Mouse (Mus musculus) thymus, postnatal 25 days (tissue): Measurements from ENCODE around the gene Ttll7.
A peak's percentile ranks its signal among the peaks of the same experiment; 100 is the strongest.

Experiments used
- DNase-seq: peaks from one replicate; pipeline ENCODE4 v3.0.0; 2022

Gene Ttll7

GRCm38 (mm10) chr3:146914798-146915197 lies 62.6 kb downstream of the Ttll7 start:
- DNase-seq: peak; percentile 72

GRCm38 (mm10) chr3:146917891-146918290 lies 65.7 kb downstream of the Ttll7 start:
- DNase-seq: no peak

- no peak for DNase-seq
Observed at GRCm38 (mm10) chr3:146918323-146918722, 66.2 kb downstream of the Ttll7 start.

GRCm38 (mm10) chr3:146927311-146928015 lies 75.3 kb downstream of the Ttll7 start:
- DNase-seq: no peak

- DNase-seq: no peak
Observed at GRCm38 (mm10) chr3:146928141-146928540, 76.0 kb downstream of the Ttll7 start.

- no peak for DNase-seq
Observed at GRCm38 (mm10) chr3:146929011-146929410, 76.8 kb downstream of the Ttll7 start.

GRCm38 (mm10) chr3:146931190-146931589 lies 79.0 kb downstream of the Ttll7 start:
- DNase-seq: no peak

GRCm38 (mm10) chr3:146932506-146932905 lies 80.3 kb downstream of the Ttll7 start:
- no peak for DNase-seq

GRCm38 (mm10) chr3:146936888-146937287 lies 84.7 kb downstream of the Ttll7 start:
- no peak for DNase-seq

GRCm38 (mm10) chr3:146939391-146940250 lies 87.5 kb downstream of the Ttll7 start:
- no peak for DNase-seq

GRCm38 (mm10) chr3:146943101-146943500 lies 90.9 kb downstream of the Ttll7 start:
- no peak for DNase-seq

GRCm38 (mm10) chr3:146945342-146945741 lies 93.2 kb downstream of the Ttll7 start:
- DNase-seq: no peak

GRCm38 (mm10) chr3:146945887-146946286 lies 93.7 kb downstream of the Ttll7 start:
- DNase-seq: peak; percentile 57

GRCm38 (mm10) chr3:146946641-146947040 lies 94.5 kb downstream of the Ttll7 start:
- DNase-seq: no peak

- no peak for DNase-seq
Observed at GRCm38 (mm10) chr3:146956792-146957191, 104.6 kb downstream of the Ttll7 start.

- no peak for DNase-seq
Observed at GRCm38 (mm10) chr3:146962838-146963237, 110.7 kb downstream of the Ttll7 start.

GRCm38 (mm10) chr3:146964384-146964783 lies 112.2 kb downstream of the Ttll7 start:
- DNase-seq: no peak

GRCm38 (mm10) chr3:146967242-146967641 lies 115.1 kb downstream of the Ttll7 start:
- no peak for DNase-seq

GRCm38 (mm10) chr3:146967834-146968233 lies 115.7 kb downstream of the Ttll7 start:
- no peak for DNase-seq

- DNase-seq: no peak
Observed at GRCm38 (mm10) chr3:146978272-146978671, 126.1 kb downstream of the Ttll7 start.

- no peak for DNase-seq
Observed at GRCm38 (mm10) chr3:146993834-146994669, 141.9 kb downstream of the Ttll7 start.

GRCm38 (mm10) chr3:146994670-146995415 lies 142.7 kb downstream of the Ttll7 start:
- no peak for DNase-seq
